In the genomic region with DNA sequence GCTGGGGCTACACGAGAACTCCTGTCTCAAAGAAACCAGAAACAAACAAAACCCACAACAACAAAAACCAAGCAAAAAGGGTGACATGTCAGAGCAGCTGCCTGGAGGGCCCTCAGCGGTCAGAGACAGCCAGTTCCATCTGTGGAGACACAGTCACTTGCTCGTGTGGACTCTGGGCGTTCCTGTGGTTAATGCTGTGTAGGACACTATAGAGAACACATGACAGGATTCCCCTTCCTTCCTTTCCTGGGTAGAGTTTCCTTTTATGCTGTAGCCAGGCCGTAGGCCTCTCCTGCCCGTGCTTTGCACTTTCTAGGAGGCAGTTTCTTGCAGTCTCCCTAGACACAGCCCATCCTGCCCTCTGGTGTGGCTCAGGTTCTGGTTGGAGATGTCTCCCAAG, we compare ENCODE assay signal across 16 mouse cellular contexts.
"Had no signal": no experiment of that assay in that cellular context is flagged by ENCODE, and none has a peak within 500 bp of the region (broad histone marks: within the 10 kb centered on the region; RNA-seq: fewer than 3 reads in every experiment).

No protein-coding gene starts in this region.

- H3K4me1 ChIP-seq: limb, embryonic 10.5 days; midbrain, embryonic 13.5 days; neural tube, embryonic 12.5 days had no signal

- H3K27ac ChIP-seq: kidney, postnatal 0 days; limb, embryonic 10.5 days; midbrain, embryonic 13.5 days; neural tube, embryonic 12.5 days had no signal

- DNase-seq: kidney, adult 11 months; kidney, adult 9 months; kidney, postnatal 36 days; layer of hippocampus, adult 9-11 months; lung, adult 2 months; lung, postnatal 36 days; right cerebral cortex, postnatal 4 days; spleen, adult 18-20 months; thymus, adult 18-20 months; thymus, postnatal 14 days had no signal

- H3K27me3 ChIP-seq: midbrain, embryonic 13.5 days; neural tube, embryonic 12.5 days had no signal

- H3K4me2 ChIP-seq: midbrain, embryonic 13.5 days; neural tube, embryonic 12.5 days had no signal

- H3K9ac ChIP-seq: midbrain, embryonic 13.5 days; neural tube, embryonic 12.5 days had no signal

- H3K9me3 ChIP-seq: limb, embryonic 10.5 days; midbrain, embryonic 13.5 days; neural tube, embryonic 12.5 days had no signal

- H3K4me3 ChIP-seq: limb, embryonic 10.5 days; midbrain, embryonic 13.5 days; myocyte; neural tube, embryonic 12.5 days had no signal

- ATAC-seq: lung, postnatal 0 days; midbrain, embryonic 13.5 days had no signal
